Mouse (Mus musculus) olfactory bulb, adult 2 months (tissue): ENCODE data around the gene Lypd6. TPM values are rescaled to one million over a fixed set of nuclear protein-coding genes. Genes with fewer than 3 reads are reported as not detected.

Source experiments
- H3K27ac ChIP-seq: fragments of 200-500 bp; 2 replicates; pipeline ENCODE4 v1.5.1; 2012; ENCODE audit warnings: low read depth, low read length; ENCODE audit not compliant: insufficient read depth
- H3K4me1 ChIP-seq: fragments of 200-500 bp; 2 replicates; pipeline ENCODE4 v1.6.1; 2012; ENCODE audit warnings: low read length; ENCODE audit not compliant: control insufficient read depth, insufficient read depth
- H3K4me3 ChIP-seq: fragments of 200-500 bp; 2 replicates; pipeline ENCODE4 v1.5.1; 2012; ENCODE audit warnings: mild to moderate bottlenecking, low read depth, low read length, moderate library complexity; ENCODE audit not compliant: insufficient read depth
- CTCF ChIP-seq: fragments of 200-500 bp; IDR thresholded peaks from 2 replicates; pipeline ENCODE4 v1.5.1; 2012; ENCODE audit warnings: low read depth, mild to moderate bottlenecking, low read length, moderate library complexity; ENCODE audit not compliant: insufficient read depth
- POLR2A ChIP-seq: fragments of 200-500 bp; IDR thresholded peaks from 2 replicates; pipeline ENCODE4 v1.6.1; 2012; ENCODE audit warnings: mild to moderate bottlenecking, low read depth, low read length, moderate library complexity; ENCODE audit not compliant: insufficient read depth
- WGBS: fragments of 180-500 bp; shearing (Covaris S2); methylation state at CpG from one replicate; pipeline ENCODE4 v1.1.7; 2018; 5-methylcytosine and 5-hydroxymethylcytosine counted together
- polyA plus RNA-seq: library from polyadenylated mRNA; stranded (reverse); fragments of >200 nt; gene quantifications from 2 replicates; pipeline ENCODE4 v1.2.4, GENCODE M21; 2012; ENCODE audit warnings: low replicate concordance; ENCODE audit not compliant: missing spikeins, insufficient read depth, insufficient read length

Gene Lypd6
- polyA plus RNA-seq, 1 experiment = not detected

DNA sequence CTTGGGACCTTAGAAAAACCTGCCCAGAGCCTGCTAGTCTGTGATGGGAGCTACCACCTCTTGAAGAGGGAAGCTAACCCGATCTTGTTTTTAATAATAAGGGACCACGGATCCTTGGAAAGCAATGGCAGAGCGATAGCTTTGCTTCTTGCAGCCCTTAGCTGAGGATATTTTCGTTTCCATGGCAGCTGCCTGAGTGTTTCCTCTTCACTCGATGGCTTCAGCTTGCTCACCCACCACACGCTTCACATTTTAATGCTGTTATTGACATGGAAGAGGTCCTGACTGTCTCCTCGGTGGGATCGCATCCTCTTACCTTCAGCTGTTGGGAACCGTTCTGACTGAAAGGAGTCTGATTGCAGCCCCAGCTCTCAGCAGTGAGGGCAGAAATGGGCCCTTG is 54.6 kb downstream of the Lypd6 start:
- no peak for TF ChIP-seq CTCF
- no peak for TF ChIP-seq POLR2A
- H3K4me1 ChIP-seq = no peaks in the 10 kb centered on the region
- WGBS = 63% methylated on average over 9 of the region's 9 CpGs
- no peak overlapping the region for H3K27ac ChIP-seq
- no peak overlapping the region for H3K4me3 ChIP-seq

- Histone ChIP-seq H3K4me3 (no peak overlapping the region), H3K4me1 (no peaks in the 10 kb centered on the region), H3K27ac (no peak overlapping the region)
- TF ChIP-seq POLR2A (no peak), CTCF (no peak)
- whole genome bisulfite sequencing = 96% methylated on average over 5 of the region's 5 CpGs
These were observed 57.1 kb downstream of the Lypd6 start for GRCm38 (mm10) chr2:50123376-50123775.

- no peaks in the 10 kb centered on the region for H3K4me1 ChIP-seq
- no peak overlapping the region for H3K4me3 ChIP-seq
- 63% methylated on average over 9 of the region's 9 CpGs for WGBS
- H3K27ac ChIP-seq = no peak overlapping the region
- TF ChIP-seq POLR2A = no peak
- TF ChIP-seq CTCF = no peak
These were observed 61.4 kb downstream of the Lypd6 start for GRCm38 (mm10) chr2:50127513-50128175.

DNA sequence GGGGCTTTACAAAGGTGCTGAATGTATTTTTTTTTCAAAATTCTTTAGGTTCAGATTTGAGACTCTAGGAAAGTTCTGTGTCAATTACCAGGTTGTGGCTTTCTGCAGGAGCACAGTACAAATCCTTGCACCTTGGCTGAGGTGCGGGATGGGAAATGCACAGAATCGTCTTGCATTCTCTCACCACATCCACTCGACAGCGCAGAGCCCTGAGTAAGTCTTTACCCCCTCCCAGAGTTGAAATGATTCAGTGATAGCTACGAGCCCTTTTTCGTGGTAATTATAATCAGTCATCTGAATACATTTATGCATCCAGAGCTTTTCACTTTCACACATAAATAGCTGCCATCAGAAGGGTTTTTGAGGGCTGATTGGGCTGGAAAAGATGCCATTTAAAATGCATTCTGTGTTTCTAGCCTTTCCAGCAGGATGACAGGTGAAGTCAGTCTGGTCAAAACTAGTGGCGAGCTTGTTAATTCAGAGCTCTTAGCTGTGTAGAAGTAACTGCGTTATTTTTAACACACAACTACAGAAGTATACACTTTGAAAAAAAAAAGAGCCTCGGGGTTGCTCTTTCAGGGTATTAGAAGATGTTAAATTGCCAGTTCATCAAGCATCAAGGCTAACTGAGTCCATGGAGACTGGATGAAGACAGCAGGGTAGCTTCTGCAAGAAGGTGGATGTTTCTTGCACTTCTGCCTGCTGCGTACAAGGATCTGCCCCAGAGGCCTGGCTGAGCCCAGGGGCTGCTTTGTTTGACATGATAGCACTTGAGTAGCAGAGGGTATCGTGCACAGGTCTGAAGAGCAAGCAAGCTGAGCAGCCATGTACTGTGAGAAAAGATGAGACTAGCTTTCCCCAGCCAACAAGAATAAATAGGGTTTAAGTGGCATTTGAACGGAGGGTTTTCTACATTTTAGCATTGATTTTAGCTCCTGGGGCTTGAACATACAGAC is 62.4 kb downstream of the Lypd6 start:
- no peaks in the 10 kb centered on the region for H3K4me1 ChIP-seq
- 66% methylated on average over 12 of the region's 12 CpGs for WGBS
- no peak for TF ChIP-seq POLR2A
- TF ChIP-seq CTCF = no peak
- no peak overlapping the region for H3K4me3 ChIP-seq
- H3K27ac ChIP-seq = no peak overlapping the region

- TF ChIP-seq POLR2A (no peak), CTCF (no peak)
- H3K4me3 ChIP-seq = no peak overlapping the region
- no peaks in the 10 kb centered on the region for H3K4me1 ChIP-seq
- 94% methylated on average over 3 of the region's 3 CpGs for WGBS
- H3K27ac ChIP-seq = no peak overlapping the region
These were observed 64.4 kb downstream of the Lypd6 start for GRCm38 (mm10) chr2:50130674-50131073.

GRCm38 (mm10) chr2:50143672-50144071 is 77.4 kb downstream of the Lypd6 start:
- H3K4me1 ChIP-seq = no peaks in the 10 kb centered on the region
- H3K27ac ChIP-seq = no peak overlapping the region
- H3K4me3 ChIP-seq = no peak overlapping the region
- TF ChIP-seq POLR2A (no peak), CTCF (no peak)
- 66% methylated on average over 6 of the region's 6 CpGs for WGBS

- no peaks in the 10 kb centered on the region for H3K4me1 ChIP-seq
- WGBS = 92% methylated on average over 9 of the region's 9 CpGs
- H3K27ac ChIP-seq = no peak overlapping the region
- no peak overlapping the region for H3K4me3 ChIP-seq
- TF ChIP-seq CTCF = no peak
These were observed 81.1 kb downstream of the Lypd6 start for GRCm38 (mm10) chr2:50147308-50147707.

DNA sequence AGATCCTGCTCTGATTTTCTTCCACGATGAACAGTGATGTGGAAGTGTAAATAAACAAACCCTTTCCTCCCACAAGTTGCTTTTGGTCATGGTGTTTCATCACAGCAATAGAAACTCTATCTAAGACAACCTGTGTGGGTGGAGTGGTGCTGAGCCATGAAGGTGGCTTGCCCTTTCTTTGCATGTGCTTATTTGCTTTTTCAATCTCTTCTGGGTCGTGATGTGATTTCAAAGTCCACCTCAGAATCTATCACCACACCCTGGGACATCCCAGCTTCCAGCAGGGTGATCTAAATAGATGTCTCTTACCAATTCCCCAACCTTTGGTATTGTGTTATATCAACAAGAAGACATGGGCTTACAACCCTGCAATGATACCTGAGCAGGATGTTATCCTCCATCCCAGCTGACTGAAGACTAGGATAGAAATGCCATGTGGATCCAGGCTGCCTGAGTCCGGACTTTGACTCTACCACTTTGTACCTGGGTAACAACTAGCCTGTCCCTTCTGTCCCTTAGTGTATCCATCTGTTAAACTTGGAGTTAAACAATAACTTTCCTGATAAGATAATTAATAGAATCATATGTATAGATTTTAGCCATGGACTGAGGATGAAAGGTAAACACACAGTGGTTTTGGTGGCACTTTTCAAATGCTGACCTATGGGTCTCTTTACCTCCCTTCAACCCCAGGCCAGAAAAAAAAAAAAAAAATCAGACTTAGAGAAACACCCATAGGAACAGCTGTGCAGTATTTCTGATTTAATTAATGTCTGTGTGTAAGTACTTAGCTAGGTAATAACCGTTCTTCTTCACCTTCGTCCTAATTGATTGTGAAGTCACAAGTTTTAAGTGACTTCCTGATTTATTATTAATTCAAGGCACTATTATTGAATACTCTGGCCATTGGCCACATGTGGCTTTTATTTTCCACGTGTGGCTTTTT is 83.3 kb downstream of the Lypd6 start:
- TF ChIP-seq POLR2A = no peak
- TF ChIP-seq CTCF = no peak
- 79% methylated on average over 6 of the region's 6 CpGs for WGBS
- Histone ChIP-seq H3K4me3 (no peak overlapping the region), H3K27ac (no peak overlapping the region), H3K4me1 (no peaks in the 10 kb centered on the region)

DNA sequence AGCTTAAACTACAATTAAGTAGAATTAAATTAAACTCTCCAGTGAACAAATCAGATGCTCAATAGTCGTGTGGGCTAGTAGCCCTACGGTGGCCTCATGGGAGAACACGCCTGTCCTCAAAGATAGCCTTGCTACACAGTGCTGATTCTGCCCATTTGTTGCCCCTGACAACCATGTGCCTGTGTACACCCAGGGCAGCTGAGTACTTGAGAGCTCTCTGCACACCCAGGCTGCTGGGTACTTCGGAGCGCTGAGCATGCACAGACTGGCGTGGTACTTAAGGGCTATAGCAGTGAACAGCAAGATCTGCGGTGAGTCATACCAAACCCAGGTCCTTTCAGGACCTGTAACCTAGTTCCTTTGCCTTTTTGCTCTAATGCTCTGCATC is 84.0 kb downstream of the Lypd6 start:
- no peak for TF ChIP-seq POLR2A
- TF ChIP-seq CTCF = no peak
- no peak overlapping the region for H3K4me3 ChIP-seq
- no peak overlapping the region for H3K27ac ChIP-seq
- 85% methylated on average over 7 of the region's 7 CpGs for WGBS
- no peaks in the 10 kb centered on the region for H3K4me1 ChIP-seq
